Mouse (Mus musculus): ENCODE measurements around the gene Frs2.
"Not testable (repeated sequence)": the region's sequence is repeated elsewhere in the genome, so short reads cannot be mapped to it uniquely, and the experiment has no call there.

Gene Frs2

GRCm38 (mm10) chr10:117097116-117097698, 51.1 kb downstream of the Frs2 start:
- no peak for DNase-seq

- DNase-seq = no peak
Measured at GRCm38 (mm10) chr10:117096096-117096495, 52.2 kb downstream of the Frs2 start.

GRCm38 (mm10) chr10:117094504-117095329, 53.6 kb downstream of the Frs2 start:
- DNase-seq = peak; percentile 29

GRCm38 (mm10) chr10:117089628-117090027, 58.7 kb downstream of the Frs2 start:
- no peak for DNase-seq

- no peak for DNase-seq
Measured at GRCm38 (mm10) chr10:117081914-117082359, 66.4 kb downstream of the Frs2 start.

GRCm38 (mm10) chr10:117081326-117081725, 67.0 kb downstream of the Frs2 start:
- no peak for DNase-seq

GRCm38 (mm10) chr10:117078284-117078683, 70.0 kb downstream of the Frs2 start:
- DNase-seq = no peak

GRCm38 (mm10) chr10:117073176-117073575, 75.2 kb downstream of the Frs2 start:
- DNase-seq = no peak

- no peak for DNase-seq
Measured at GRCm38 (mm10) chr10:117072191-117072888, 76.0 kb downstream of the Frs2 start.

GRCm38 (mm10) chr10:117069109-117069508, 79.2 kb downstream of the Frs2 start:
- DNase-seq = no peak

GRCm38 (mm10) chr10:117064076-117064475, 84.3 kb downstream of the Frs2 start:
- no peak for DNase-seq

GRCm38 (mm10) chr10:117063254-117064021, 84.9 kb downstream of the Frs2 start, which contains the start of gene Cct2:
Gene Cct2, minus strand, starts transcription at chr10:117063814.
- peak; percentile 90 for DNase-seq

- no peak for DNase-seq
Measured at GRCm38 (mm10) chr10:117062894-117063253, 85.5 kb downstream of the Frs2 start.

- no peak for DNase-seq
Measured at GRCm38 (mm10) chr10:117055668-117056067, 92.7 kb downstream of the Frs2 start.

GRCm38 (mm10) chr10:117049961-117050597, 98.3 kb downstream of the Frs2 start:
- no peak for DNase-seq

GRCm38 (mm10) chr10:117049253-117049652, 99.1 kb downstream of the Frs2 start:
- DNase-seq = no peak

- DNase-seq = peak; percentile 59
Measured at GRCm38 (mm10) chr10:117045175-117046056, 102.9 kb downstream of the Frs2 start, which contains the start of gene Lrrc10. Gene Lrrc10, plus strand, starts transcription at chr10:117045341.

GRCm38 (mm10) chr10:117043497-117044166, 104.7 kb downstream of the Frs2 start:
- not testable (repeated sequence) for DNase-seq

- no peak for DNase-seq
Measured at GRCm38 (mm10) chr10:117042295-117042694, 106.0 kb downstream of the Frs2 start.

- no peak for DNase-seq
Measured at GRCm38 (mm10) chr10:117040355-117040754, 108.0 kb downstream of the Frs2 start.

- DNase-seq = peak; percentile 25
Measured at GRCm38 (mm10) chr10:117033785-117034184, 114.5 kb downstream of the Frs2 start.

Data from cerebellum, adult 11-12 months (tissue).